Mouse (Mus musculus) thymus, postnatal 4 days (tissue): ENCODE results near the gene Cyp2d12.
"Not testable (repeated sequence)": the region's sequence is repeated elsewhere in the genome, so short reads cannot be mapped to it uniquely, and the experiment has no call there.

Source experiments
- DNase-seq: peaks from one replicate; pipeline ENCODE4 v3.0.0; 2021

Gene Cyp2d12

GRCm38 (mm10) chr15:82554531-82555230 lies at the start of gene Cyp2d12:
TSS of gene Cyp2d12 (plus strand) at chr15:82555072.
- no peak for DNase-seq

DNA sequence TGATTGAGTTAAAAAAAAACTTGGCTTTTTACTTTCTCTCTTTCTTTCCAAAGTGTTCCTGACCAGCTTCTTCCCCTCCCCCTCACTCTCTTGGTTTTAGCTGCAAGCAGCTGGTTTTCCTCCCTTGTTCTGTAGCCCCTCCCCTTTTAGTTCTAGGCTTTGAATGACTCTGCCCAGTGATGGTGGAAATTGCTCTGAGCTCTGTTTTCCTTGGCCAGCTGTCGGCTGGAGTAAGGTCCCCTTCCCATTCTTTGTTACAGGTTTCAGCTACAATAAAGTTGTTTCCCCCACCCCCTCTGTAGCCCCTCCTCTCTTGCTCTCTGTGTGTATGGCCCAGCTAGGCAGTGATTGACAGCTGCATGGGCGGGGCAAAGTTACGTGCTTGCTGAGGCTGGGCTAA lies 47.9 kb upstream of the Cyp2d12 start:
- DNase-seq = no peak

DNA sequence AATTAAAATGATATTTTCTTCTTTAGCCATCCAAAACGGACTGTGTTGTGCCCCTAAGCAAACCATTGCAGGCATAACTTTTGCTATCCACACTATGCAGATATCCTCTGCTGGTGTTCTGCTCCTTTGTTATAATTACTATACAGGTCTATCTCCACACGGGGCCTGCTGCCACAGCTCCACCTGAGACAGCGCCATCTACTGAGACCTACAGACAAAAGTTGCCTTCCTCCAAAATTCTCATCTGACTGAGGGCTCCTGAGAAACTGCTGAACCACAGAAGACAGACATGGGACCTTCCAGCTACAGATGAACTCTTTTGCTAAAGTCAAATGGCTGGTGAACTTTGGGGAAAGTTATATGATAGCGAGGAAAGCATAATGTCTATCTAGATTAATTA lies 47.1 kb upstream of the Cyp2d12 start:
- DNase-seq = not testable (repeated sequence)

DNA sequence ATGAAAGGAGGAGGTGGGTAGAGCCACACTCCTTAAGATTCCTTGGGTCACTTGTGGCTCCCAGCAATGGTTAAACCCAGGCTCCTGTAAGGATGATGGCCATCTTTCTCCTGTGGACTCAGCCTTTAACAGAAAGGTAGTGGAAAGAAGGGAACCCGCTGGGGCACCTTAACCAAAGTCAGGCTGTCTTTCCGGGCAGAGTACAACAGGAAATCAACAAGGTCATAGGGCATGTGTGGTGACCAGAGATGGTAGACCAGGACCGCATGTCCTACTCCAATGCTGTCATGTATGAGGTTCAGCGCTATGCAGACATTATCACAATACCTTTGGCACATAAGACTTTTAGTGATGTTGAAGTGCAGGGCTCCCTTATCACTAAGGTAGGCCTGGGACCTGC lies 45.4 kb upstream of the Cyp2d12 start:
- not testable (repeated sequence) for DNase-seq

- not testable (repeated sequence) for DNase-seq
Measured at GRCm38 (mm10) chr15:82510500-82510899, 44.4 kb upstream of the Cyp2d12 start.

GRCm38 (mm10) chr15:82512111-82512510 lies 42.8 kb upstream of the Cyp2d12 start:
- DNase-seq = not testable (repeated sequence)

GRCm38 (mm10) chr15:82516174-82516573 lies 38.7 kb upstream of the Cyp2d12 start:
- DNase-seq = not testable (repeated sequence)

DNA sequence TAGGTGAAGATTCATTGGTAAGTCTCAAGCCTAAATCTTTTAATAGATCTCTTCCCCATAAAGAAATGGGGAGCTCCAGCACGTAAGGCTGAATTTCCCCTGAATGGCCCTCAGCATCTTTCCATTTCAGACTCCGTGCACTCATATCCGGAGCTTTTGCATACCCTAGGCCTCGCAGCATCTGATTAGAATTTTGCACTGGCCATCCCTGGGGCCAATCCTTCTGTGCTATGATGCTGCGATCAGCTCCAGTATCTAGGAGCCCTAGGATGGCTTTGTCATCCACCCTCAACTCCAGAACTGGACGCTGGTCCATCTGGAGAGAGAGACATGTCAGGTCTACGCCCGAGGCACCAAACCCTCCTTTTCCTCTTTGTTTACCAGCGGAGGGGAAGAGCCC lies 27.5 kb upstream of the Cyp2d12 start:
- DNase-seq = not testable (repeated sequence)

GRCm38 (mm10) chr15:82532721-82533120 lies 22.2 kb upstream of the Cyp2d12 start:
- DNase-seq = not testable (repeated sequence)

DNA sequence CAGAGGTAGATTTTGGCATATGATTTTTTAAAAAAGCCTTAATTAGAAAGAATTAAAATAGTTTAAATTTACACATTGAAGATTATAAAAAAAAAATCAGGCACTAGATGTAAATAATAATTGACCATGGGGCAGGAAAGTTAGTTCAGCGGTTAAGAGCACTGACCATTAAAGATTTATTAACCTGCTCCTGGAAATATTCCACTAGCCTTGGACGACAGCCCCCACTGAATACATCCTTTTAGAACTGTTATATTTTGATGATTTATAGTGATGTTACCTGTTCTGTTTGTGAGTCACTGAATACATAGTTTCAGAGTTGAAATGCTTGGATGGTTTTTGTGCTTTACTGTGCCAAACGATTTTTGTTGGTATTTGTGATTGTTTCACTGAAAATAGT lies 11.9 kb upstream of the Cyp2d12 start:
- DNase-seq = not testable (repeated sequence)

DNA sequence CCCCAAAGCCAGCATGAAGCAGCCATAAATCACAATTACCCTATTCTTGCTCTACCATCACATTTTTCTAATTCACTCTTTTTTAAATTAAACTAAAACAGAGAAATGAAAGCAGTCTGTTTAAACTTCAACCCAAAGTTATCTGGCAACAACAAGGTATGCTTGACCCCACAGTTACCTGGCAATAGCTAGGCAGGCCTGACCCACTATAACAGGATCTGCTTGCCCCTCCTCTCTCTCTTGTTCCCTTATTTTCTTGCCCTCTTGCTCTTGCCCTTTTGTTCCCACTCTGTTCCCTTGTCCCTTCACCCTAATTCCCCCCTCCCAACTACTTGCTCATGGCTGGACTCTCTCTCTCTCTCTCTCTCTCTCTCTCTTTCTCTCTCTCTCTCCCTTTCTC lies 10.3 kb upstream of the Cyp2d12 start:
- DNase-seq = not testable (repeated sequence)

- DNase-seq = not testable (repeated sequence)
Measured at GRCm38 (mm10) chr15:82547753-82548152, 7.1 kb upstream of the Cyp2d12 start.

DNA sequence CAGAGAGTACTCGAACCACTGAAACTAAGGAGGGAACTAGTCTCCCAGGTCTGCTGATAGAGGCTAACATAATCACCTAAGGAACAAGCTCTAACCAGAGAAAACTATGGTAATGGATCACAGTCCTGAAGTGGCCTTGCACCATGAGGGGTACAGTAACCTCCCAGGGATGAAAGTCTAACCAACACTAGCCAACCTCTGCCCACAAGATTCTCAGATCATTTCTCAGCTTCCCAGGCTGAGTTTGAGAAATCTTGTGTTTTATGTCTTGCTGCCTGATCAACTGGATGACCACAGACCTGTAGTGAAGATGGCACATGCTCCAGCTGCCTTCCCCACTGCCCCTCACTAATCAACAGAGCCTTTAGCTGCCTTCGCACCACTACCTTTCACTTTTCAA lies 1.7 kb upstream of the Cyp2d12 start:
- DNase-seq = not testable (repeated sequence)

DNA sequence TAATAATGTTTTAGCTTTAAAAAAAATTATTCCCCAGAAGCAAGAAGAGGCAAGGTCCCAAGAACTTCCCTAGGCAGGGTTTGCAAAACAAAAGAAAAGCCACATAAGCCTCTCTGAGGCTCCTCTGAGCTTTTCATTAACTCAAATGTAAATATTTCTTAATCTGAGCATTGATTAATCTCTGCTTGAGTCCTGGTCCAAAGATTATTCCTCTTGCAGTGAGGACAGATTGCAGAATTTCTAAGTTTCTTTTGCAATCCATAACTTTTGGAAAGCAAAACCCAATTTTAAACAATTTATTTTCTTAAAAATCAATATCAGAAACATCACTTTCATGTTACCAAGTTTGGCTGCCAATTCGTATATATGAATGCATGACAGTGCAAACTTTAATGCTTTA lies 18.0 kb downstream of the Cyp2d12 start:
- DNase-seq = no peak

DNA sequence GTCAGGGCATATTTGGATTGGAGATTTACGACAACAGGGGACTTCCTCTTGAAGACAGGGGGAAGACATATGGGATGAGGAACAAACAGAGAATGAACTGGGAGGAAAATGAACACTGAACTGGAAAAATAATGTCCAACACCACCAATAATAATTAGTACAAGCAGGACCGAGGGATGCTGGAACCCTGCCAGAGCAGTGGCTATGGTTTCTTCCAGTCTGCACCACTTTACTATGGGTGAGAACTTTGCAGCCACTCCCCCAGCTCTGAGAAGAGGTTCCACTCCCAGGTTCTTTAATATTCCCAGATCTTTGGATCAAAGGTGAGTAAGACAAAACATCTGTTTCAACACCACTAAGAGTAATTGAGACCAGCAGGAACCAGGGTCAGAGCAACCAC lies 24.2 kb downstream of the Cyp2d12 start:
- no peak for DNase-seq

DNA sequence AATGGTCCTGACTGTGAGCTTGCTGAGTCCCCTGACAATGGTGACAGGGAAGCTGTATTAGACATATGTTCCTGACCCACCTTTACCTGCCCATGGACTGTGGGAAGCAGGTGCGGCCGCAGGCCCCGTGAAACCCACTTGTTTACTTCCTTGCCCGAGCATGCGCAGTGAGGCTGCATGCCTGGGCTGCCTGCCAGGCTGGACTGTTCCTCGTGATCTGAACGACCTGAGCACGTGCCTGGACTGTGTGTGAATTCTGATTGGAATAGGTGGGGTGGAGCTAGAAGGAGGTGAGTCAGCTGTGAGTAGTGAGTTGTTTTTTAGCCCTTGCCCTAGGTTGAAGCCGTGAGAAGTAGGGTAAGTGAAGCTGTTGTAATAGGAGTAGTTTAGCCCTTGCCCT lies 27.7 kb downstream of the Cyp2d12 start:
- no peak for DNase-seq
